Mouse (Mus musculus) gonadal fat pad, adult 2 months (tissue): Measurements from ENCODE around the gene Pzp. TPM values are rescaled to one million over a fixed set of nuclear protein-coding genes. Genes with fewer than 3 reads are reported as not detected.
A peak's percentile ranks its signal among the peaks of the same experiment; 100 is the strongest.

Experiments
- DNase-seq: peaks from one replicate; pipeline ENCODE4 v3.0.0-alpha.2; 2012; ENCODE audit warnings: low read depth
- polyA plus RNA-seq: library from polyadenylated mRNA; depleted of rRNA; stranded (reverse); fragments of >200 nt; gene quantifications from 2 replicates; pipeline ENCODE4 v1.2.3, GENCODE M21; 2012; rRNA removed

Pzp gene
- 1.4 and 4.0 TPM in 2 replicates for polyA plus RNA-seq

GRCm38 (mm10) chr6:128526601-128527000 lies at the start of gene Pzp:
Pzp (minus strand) TSS chr6:128526720.
- DNase-seq, result no peak

GRCm38 (mm10) chr6:128566589-128566988 lies 40.1 kb upstream of the Pzp start:
- DNase-seq, result no peak

DNA sequence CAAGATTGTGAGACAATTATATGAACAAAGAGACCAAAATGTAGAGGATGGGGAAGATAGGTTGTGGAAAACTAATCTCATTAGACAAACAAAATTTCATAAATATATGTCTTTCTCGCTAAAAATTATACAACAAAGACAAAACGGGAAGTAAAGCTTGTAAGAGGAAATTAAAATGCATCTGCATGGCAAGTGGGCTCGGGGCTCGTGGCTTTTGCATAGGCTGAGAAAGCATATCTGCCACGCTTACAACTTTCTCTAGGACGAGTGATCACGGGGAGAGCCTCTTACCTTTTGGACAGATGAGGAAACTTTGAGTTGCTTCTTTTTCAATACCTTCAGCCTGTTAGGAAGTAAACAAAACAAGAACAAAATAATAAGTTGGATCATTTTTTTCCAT lies 27.5 kb upstream of the Pzp start:
- no peak for DNase-seq

DNA sequence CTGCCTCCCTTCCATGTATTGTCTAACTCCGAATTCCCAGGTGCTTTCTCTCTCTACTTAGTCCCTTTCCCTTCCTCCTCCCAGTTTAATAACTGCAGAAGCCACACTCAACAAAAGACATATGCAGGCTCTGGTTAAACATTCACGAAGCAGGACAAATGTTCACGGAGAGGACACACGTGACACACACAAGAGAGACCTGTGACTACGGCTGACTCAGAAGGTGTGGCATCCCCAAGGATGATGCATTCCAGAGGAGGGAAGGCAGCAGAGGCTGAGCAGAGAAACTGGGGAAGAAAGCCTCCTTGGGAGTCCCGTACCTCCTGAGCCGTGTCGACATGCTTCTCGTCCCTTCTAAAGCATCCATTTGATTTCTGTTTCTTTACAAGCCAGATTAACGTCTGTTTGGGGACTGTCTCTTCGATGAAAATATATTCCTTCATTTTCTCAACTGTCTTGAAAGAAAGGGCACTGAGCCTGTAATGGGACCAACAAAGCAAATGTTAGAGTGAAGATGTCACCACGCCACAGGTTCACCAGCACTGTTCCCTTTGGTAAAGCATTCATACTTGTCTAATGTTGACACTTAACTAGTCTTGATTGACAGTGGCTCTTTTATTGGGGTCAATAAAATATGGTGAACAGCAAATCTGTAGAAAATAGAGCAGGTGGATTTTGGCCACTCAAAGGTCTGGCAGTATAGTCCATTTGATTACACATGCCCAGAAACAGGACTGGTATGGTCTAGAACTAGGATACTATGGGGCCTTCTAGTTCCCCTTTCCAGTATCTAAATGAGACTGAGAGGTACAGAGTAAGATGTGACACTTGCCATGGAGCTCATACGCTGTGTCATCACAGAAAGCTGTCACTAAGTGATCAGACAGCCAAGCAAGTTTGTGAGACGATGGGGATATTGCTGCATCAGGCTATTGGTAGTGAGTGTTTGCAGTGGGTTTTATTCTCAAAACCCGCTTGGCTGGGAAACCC lies 23.2 kb upstream of the Pzp start:
- no peak for DNase-seq

DNA sequence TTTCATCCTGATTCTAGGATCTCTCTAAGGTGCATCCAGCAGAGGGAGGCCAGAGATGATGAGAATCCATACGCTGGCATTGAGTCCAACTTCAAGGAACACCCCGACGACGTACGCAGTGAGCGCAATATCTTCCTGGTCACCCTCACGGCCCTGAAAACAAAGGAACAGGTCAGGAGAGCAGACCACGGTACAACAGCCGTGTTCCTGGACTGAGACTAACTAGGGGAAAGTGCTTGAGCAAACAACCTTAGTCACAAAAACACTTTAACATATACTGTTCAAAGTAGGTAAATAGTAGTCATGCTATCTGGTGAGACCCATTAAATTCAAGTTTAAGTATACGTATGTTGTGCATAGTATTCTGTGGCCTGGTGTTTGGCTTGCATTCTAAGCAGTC lies 22.0 kb upstream of the Pzp start:
- DNase-seq, result no peak

DNA sequence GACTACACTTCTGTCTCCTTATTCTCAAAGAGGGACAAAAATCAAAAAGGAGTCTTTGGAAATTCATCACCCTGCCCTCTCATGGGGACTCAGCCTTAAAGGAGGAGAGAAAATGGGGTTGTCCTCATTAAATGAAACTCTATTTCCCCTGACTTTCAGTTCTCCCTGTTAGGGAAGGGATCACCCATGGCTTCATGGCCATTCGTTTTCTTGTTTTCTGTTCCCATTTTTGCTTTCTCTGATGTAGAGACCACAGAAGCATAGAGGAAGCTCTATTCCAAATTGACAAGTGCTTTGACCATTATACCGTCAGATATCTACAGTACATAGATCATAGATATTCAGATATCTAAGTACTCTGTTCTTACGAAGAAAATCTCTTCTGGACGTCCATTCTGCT lies 18.9 kb upstream of the Pzp start:
- no peak for DNase-seq

- DNase-seq, result no peak
Observed at GRCm38 (mm10) chr6:128543226-128543625, 16.7 kb upstream of the Pzp start.

- DNase-seq, result no peak
Observed at GRCm38 (mm10) chr6:128535250-128535649, 8.7 kb upstream of the Pzp start.

DNA sequence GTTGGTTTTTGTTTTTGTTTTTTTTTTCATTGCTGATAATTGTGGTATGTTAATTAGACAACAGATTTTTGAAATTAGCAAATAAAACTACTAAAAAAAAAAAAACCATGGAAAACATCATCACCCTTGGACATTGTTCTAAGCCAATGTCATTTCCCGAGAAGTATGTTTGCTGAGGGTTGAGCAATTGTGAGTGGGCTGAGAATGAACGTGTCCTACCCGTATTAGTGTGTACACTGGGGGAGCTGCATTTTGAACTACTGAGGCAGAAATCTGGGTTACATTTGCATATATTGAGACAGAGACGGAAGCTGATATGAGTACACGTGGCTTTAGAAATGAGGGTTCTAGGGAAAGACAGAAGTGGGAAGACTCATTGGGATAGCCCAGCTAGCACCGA lies 6.8 kb upstream of the Pzp start:
- DNase-seq, result peak; percentile 37

DNA sequence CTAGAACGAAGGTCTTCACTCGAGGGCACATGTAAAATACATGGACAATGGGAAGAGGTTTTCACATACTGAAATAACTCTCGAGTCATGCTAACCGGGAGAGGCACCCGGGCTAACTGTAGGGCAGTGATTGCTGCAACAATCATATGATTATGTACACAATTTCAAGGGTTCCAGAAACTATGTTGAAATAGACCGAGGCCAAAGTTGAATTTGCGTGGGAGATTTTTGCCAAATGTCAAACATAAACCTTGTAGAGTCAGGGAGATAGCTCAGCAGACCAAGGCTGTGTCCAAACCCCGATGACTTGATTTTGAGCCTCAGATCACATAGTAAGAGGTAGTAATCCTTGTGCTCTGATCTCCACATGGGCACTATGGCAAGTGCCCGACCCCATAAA lies 6.2 kb upstream of the Pzp start:
- DNase-seq, result peak; percentile 69

DNA sequence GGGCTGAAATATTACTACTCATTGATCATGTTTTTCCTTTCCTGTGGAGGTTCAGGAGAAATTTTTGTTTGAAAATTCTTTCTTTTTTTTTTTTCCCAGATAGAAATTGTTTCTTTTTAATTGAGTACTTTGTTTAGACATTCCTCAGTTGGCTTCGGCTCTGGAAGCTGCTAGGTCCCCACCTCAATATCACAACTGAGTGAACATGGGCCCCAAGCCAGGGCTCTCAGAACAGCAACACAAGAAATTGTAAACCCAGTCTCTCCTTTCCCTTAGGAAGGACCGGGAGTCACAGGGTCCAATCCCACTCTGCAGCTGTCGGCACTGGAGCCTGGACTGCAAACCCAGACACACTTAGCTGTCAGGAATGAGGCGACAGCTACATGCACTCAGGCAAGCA lies 2.0 kb upstream of the Pzp start:
- DNase-seq, result no peak

- no peak for DNase-seq
Observed at GRCm38 (mm10) chr6:128527110-128527509, 590 bp upstream of the Pzp start.

DNA sequence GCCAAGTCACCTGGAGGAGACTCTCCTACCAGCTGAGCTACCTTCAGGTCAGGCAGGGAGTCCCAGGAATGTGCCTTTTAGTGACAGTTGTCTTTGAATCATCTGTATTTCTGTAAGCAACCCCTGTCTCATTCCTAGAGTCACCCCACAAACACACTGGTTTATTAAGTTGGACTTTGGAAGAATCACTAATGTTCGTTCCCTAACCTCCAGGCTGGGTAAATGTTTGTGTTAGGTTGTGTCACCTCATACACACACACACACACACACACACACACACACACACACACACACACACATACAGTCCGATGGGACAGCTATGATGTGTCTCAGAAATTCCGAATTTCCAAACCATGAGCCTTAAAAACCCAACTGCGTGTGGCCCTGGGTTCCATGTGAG lies 719 bp downstream of the Pzp start:
- DNase-seq, result no peak

DNA sequence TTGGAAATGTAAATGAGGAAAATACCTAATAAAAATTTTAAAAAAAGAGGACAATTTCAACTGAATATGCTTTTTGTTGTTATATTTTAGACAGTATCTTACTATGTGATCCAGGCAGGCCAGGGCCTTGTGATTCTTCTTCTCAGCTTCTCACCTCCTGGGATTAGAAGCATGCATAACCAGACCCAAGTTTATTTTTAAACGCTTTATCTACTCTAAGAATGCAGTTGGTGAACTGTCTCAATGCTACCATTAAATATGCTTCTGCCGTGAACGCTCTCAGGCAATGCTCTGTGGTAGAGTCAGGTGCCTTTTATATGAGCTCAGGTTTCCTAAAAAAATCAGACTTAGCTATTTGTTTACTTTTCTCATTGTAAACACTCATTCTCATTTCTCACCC lies 3.2 kb downstream of the Pzp start:
- no peak for DNase-seq

- DNase-seq, result no peak
Observed at GRCm38 (mm10) chr6:128519159-128519558, 7.4 kb downstream of the Pzp start.

DNA sequence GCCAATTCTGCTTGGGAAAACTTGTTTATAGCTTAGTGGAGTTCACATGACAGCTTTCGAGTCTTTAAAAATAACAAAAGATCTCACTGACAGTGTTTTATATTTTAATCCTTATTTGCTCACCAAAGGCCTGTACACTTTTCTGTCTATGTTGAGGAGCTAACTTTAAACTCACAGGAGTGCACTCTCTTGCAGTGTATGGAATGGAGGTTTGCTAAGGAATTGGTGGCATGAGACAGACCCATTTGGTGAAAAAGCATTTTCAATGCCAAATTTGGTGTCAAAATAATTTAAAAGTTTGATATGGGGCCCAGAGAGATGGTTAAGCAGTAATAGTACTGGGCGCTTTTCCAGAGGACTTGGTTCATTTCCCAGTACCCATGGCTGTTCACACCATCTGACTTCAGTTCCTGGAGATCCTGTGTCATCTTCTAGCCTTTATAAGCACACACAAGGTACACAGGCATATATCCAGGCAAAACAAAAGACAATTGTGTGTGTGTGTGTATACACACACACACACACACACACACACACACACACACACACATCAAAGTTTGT lies 20.8 kb downstream of the Pzp start:
- no peak for DNase-seq

DNA sequence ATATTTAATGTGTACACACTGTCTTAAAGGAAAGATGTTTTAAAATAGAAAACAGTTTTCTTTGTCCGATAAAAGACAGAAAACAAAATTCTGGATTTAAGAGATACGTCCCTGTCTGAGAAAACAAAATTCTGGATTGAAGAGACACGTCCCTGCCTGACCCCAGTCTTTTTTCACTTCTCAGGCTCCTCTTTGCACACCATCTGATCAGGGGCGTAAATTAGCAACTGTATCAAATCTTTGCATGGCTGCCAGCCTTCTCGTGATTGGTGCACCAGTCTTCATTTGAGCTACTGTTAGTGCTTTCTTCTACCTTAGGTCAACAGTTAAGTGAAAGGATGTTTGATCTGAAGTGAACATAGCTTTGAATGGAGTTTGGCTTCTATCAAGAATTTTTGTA lies 21.8 kb downstream of the Pzp start:
- no peak for DNase-seq

- no peak for DNase-seq
Observed at GRCm38 (mm10) chr6:128495346-128495745, 31.2 kb downstream of the Pzp start.

DNA sequence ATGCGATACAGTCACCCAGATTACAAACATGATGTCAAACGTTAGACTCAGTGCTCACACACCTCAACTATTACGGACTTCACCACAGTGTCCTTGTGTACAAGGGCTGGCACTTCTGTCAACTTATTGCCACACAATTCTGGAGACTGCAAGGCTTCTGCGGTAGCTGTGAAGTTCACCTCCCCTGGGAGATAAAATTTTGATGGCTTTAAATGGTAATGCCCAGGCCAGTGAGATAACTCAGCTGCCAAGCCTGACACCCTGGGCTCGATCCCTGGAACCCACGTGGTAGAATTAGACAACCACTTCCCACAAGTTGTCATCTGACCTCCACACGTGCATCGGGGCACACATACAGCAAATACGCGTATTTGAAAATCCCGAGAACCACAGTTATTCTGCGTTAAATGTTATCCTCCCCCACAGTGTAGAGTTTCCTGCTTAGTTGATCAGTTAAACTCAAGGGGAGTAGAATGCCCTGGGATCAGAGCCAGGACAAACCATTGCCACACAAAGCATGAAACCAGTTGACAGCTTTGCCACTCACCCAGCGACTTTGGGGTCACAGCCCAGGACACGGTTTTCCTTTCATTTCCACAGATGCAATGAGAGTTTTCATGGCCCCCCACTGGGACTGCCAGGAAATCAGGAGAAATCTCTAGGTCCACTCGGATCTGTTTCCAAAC lies 31.7 kb downstream of the Pzp start:
- no peak for DNase-seq

- DNase-seq, result no peak
Observed at GRCm38 (mm10) chr6:128491916-128492315, 34.6 kb downstream of the Pzp start.

- no peak for DNase-seq
Observed at GRCm38 (mm10) chr6:128490141-128490540, 36.4 kb downstream of the Pzp start.

- no peak for DNase-seq
Observed at GRCm38 (mm10) chr6:128487736-128488135, 38.8 kb downstream of the Pzp start.
